Mouse (Mus musculus) frontal cortex, adult (tissue): ENCODE measurements around the gene Gm43191.
"Not testable (repeated sequence)": the region's sequence is repeated elsewhere in the genome, so short reads cannot be mapped to it uniquely, and the experiment has no call there.

Experiments
- ATAC-seq: cut with Nextera tagmentation; 2 replicates; pipeline ENCODE4 v1.9.2; 2017; ENCODE audit warnings: mild to moderate bottlenecking, moderate library complexity, mixed read lengths; ENCODE audit not compliant: low TSS enrichment

Gene Gm43191

GRCm38 (mm10) chr3:116681160-116681559, at the start of gene Gm43191:
Gene Gm43191, minus strand, starts transcription at chr3:116681260.
- ATAC-seq, result no peak

DNA sequence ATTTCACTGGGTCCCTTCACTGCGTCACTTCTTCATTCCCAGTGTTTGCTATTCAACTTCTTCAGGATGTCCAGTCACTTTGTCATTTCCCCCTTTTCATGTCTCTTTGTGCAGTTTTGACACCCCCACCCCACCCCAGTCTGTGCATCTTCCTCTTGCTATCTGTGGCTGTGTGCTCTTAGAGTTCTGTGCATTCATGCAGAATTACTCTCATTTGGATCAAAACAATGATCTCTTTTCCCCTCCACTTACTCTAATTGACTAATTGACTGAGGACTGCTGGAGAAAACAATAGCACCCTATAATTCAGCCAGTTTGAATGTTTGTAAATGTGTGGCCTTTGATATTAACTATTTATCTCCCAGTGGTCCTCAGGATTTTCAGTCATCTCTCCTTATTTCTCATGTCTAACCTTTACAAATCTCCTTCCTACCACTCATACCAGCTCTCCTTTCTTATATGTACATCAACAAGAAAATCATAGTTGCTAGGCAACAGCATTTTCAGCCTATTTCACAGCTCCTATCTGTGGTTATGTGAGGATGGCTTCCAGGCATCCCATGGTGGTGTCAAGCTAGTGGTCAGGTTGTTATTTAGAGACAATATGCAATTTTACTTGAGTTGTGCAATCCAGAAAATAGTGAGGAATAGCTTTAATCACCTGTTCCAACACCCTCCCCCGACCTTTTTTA, 48.6 kb upstream of the Gm43191 start:
- ATAC-seq, result no peak

- no peak for ATAC-seq
These were observed 45.7 kb upstream of the Gm43191 start for GRCm38 (mm10) chr3:116726807-116727206.

DNA sequence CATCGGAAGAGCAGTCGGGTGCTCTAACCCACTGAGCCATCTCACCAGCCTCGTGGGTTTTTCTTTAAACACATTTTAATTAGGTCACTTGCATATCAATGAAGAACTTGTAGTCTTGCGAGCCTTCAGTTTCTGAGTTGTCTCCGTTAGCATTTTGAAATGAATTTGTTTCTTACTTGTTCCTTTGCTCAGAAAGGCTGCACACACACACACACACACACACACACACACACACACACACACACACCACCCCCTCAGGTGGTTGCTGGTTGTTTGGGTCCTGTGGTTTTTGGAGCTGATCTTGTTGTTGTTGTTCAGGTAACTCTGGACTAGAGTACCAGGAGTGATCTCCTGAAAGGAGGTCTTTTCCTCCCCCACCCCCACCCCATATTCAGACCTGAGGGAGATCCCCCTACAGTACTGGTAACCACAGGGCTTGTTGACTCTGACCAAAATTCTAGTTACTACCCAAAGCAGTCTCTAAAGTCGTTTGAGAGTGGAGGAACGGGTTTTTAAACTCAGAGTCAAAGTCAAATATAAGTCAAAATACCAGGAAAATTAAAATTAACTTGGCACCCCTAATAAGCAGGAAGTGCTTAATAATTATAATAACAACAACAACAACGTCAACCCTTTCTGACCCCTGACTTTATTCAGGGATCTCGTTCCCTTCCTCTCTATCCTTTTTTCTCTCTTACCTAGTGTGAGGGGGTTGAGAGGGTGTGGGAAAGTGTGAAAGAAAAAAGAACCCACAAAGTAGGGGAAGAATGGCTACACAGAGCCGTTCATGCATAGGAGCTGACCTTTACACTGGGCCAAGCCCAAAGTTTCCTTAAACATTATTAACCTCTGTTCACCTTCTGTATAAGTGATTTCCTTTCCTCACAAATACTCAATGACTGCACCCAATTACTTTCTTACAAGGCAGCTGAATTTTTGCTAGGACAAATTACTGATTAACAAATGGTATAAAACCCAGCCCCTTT, 42.7 kb upstream of the Gm43191 start:
- ATAC-seq, result no peak

DNA sequence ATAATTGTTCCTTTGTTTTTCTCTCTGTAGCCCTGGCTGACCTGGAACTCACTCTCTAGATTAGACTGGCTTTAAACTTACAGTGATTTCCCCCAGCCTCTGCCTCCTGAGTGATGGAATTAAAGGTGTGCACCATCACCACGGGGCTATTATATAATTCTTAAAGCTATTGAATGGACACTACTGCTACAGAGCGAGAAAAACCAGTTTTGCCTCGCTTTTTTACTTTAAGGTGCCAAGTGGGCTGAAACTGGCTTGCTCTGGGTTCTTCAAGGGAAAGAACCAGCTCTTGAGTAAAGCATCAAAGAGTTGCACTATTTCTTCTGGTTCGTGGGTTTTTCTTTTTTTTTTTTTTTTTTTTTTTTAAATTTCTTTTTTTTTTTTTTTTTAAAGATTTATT, 41.9 kb upstream of the Gm43191 start:
- no peak for ATAC-seq

GRCm38 (mm10) chr3:116718951-116719350, 37.9 kb upstream of the Gm43191 start:
- ATAC-seq, result no peak

DNA sequence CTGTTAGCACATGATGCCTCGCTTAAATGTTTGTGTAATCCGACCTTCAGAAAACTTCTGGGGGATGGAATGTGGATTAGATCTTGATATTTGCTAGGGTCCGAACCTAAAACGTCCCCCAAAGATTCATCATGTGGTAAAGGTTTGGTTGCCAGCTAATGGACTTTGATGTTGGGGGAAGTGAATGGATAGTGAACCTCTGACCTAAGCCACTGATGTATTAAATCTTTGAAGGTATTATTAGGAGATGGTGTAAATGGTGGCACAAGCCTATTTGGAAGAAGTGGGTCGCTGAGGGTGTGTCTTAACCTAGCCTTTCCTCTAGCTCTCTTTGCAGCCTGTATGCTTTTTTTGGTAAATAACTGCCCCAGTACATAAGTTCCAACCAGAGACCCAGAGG, 32.0 kb upstream of the Gm43191 start:
- ATAC-seq, result no peak

GRCm38 (mm10) chr3:116712436-116712881, 31.4 kb upstream of the Gm43191 start, which contains the start of gene Slc35a3:
Gene Slc35a3, minus strand, starts transcription at chr3:116712831.
- ATAC-seq, result peak; percentile 55

GRCm38 (mm10) chr3:116711624-116712435, 30.8 kb upstream of the Gm43191 start:
- peak; percentile 99 for ATAC-seq

GRCm38 (mm10) chr3:116710941-116711340, 29.9 kb upstream of the Gm43191 start:
- ATAC-seq, result no peak

GRCm38 (mm10) chr3:116705637-116706204, 24.7 kb upstream of the Gm43191 start:
- ATAC-seq, result no peak

- no peak for ATAC-seq
These were observed 22.8 kb upstream of the Gm43191 start for GRCm38 (mm10) chr3:116703835-116704234.

GRCm38 (mm10) chr3:116702647-116703272, 21.7 kb upstream of the Gm43191 start:
- ATAC-seq, result no peak

GRCm38 (mm10) chr3:116701601-116702000, 20.5 kb upstream of the Gm43191 start:
- no peak for ATAC-seq

DNA sequence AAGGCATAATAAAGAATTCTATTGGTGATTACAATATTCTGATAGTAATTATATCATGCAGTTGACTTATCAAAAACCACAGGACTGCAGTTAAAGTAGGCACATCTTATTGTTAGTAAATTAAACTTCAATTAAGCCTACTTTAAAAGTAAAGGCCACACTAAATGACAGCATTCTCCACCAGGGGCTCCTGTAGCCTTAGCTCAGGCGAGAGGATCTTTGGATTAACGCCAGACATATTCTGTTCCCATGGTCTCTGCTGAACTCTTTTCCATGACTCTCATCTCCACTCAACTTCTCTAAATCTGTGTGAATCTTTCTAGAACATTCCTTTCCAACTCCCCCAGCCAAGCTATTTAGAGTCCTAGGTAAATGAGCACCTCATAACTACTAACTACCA, 17.7 kb upstream of the Gm43191 start:
- no peak for ATAC-seq

DNA sequence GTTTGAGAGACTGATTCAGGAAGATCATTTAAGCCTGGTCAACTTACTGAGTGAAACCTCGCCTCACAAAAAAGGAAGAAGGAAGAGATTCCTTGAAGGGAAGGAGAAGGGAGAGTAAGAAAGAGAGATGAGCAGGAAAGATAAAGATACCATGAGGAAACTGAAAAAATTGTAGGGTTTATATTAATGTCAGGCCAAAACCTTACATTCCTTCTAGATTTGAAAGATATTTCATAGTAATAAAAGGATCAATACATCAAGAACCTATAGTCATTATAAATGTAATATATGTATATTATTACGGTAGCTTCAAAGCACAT, 14.6 kb upstream of the Gm43191 start:
- ATAC-seq, result no peak

DNA sequence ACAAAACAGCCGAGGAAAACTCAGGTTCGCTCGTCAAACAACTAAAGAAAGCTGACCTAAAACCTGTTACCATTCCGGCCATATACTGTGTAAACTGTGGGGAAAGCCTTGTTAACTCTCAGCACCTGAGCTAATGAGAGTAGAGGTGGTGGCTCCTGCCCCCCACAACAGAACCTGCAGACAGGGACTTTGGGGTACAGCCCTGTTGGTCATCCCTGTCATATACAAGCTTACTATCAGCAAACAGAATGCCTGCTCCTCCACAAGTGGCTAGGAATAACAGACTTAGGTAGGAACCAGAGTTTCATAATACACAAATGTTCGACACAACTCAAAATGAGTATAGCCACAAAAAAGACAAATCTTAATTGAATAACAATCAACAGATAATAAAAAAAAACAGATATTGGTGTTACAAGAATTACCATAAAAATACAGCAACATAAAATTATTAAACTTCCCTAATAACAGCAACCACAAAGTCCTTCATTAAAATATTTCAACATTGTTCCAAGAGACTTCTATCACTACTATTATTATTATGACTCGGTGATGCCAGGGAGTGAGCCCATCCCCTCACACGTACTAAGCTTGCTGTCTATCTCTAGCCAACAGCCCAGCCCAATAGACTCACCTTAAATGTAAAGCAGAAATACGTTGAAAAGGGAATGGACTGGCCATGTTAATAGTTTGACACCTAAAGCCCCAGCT, 14.1 kb upstream of the Gm43191 start:
- ATAC-seq, result no peak

DNA sequence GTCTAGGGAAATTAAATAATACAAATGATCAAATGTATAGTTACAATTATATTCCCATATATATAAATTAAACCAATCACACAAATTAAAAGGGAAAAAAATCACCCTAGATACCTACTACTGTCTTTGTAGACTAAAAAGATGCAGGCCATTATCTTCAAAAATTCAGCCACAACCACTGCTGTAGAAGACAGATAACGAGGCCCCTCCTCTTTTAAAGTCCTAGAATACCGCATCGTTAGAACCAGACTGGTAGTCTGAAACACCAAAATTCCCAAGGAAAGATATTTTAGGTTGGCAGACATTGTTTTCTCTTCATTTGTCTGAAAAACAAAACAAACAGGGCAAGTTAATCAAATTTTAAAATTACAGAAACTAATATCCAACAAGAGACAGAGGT, 13.3 kb upstream of the Gm43191 start:
- no peak for ATAC-seq

GRCm38 (mm10) chr3:116664281-116664680, 16.8 kb downstream of the Gm43191 start:
- not testable (repeated sequence) for ATAC-seq

DNA sequence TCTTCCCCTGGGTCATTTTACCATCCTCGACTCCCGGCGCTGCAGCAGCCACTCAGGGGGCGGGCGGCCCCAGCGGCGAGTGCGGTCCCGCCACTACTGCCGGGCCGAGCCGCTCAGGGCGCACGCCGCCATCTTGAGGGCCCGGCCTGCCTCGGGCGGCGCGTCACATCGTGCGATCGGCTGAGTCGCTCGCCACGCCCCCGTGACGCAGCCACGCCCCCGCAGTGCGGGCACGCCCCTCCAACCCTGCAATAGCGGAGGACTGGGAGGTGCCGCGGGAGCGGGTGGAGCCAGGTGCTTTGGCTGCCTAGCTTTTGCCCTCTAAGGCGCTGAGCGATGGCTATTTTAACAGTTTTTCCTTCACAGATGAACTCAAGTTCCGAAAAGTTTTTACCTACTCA, 18.6 kb downstream of the Gm43191 start, which contains the start of gene Mfsd14a:
Gene Mfsd14a, minus strand, starts transcription at position 215 of the 401 bp plus-strand sequence.
- ATAC-seq, result peak; percentile 92
